Mouse (Mus musculus) heart, postnatal 14 days (tissue): Measurements from ENCODE around the gene 9130230L23Rik. TPM values are rescaled to one million over a fixed set of nuclear protein-coding genes. Genes with fewer than 3 reads are reported as not detected.
"Not testable (repeated sequence)": the region's sequence is repeated elsewhere in the genome, so short reads cannot be mapped to it uniquely, and the experiment has no call there.

Source experiments
- DNase-seq, 2 experiments: peaks; one replicate each; pipeline ENCODE4 v3.0.0; 2021 to 2022
- intact Hi-C: fragments of 180-260 bp; cut with DNase I; formaldehyde crosslinking; loops from one replicate; pipeline ENCODE4 v1.15.1; 2025
- total RNA-seq, 2 experiments: library from RNA; stranded (reverse); gene quantifications; 2 replicates each; pipeline ENCODE4 v1.2.3; 2021

9130230L23Rik gene
- total RNA-seq, 2 experiments from 2014 or later: not detected

GRCm38 (mm10) chr5:66008245-66008967 lies 4.3 kb upstream of the 9130230L23Rik start:
- DNase-seq: no peak
- intact Hi-C loops: no loop called here

GRCm38 (mm10) chr5:66005041-66005678 lies 1.1 kb upstream of the 9130230L23Rik start:
- intact Hi-C loops: no loop called here
- DNase-seq: no peak

- intact Hi-C loops: no loop called here
- no peak for DNase-seq
Measured at GRCm38 (mm10) chr5:66001232-66001631, 2.9 kb downstream of the 9130230L23Rik start.

- no peak for DNase-seq
- intact Hi-C loops: no loop called here
Measured at GRCm38 (mm10) chr5:66000567-66001125, 3.4 kb downstream of the 9130230L23Rik start.

DNA sequence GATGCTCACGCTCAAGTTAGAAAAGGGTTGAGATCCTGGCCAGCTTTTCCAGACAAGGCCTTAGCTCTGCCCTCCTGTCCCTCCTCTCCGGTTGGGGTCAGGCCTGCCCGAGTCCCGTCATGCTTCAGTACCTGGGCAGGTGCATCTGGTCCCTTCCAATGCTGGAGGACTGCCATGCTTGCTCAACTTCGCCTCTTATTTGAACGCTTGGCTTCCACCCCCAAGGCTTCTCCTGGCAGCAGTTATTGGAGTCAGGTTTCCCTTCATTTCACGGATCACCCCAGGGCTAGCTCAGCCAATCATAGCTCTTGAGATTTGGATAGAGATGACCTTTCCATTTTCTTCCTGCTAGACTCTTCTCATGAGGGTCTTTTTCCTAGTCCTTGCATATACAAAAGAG lies 4.0 kb downstream of the 9130230L23Rik start:
- DNase-seq: no peak

DNA sequence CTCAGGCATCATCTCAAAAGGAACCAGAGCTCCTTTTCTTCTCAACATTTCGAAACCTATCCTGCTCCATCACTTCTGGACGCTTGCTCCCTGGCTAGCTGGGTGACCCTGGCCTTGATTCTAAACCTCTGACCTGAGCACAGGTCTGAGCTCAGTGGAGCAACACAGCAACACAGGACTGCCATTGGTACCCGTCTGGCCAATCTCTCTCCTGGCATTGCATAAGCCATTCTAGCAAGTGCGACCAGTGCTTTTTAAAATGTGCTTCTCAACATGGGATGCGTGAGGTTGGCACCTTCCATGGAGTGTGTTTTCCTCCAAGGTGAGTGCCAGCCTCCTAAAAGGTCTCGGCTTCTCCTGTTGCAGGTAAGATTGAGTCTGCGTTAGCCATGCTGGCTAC lies 5.0 kb downstream of the 9130230L23Rik start:
- DNase-seq: no peak
- intact Hi-C loops: no loop called here

More for the DNA sequence above, 4.0 kb downstream of the 9130230L23Rik start:
- intact Hi-C loops: no loop called here

DNA sequence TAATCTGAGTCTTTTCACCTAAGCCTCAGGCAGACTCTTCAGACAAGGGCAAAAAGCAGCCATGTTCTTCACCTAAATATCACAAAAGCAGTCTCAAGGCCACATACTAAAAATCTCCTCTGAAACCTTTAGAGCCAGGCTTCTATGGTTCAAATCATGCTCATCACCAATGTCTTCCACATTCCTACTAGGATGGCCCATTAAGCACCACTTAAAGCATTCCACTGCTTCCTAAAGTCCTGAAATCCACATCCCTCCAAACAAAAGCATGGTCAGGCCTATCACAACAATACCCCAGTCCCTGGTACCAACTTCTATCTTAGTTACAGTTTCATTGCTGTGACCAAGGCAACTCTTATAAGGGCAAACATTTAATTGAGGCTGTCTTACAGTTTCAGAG lies 6.3 kb downstream of the 9130230L23Rik start:
- no peak for DNase-seq
- intact Hi-C loops: no loop called here

- intact Hi-C loops: no loop called here
- DNase-seq: no peak
Measured at GRCm38 (mm10) chr5:65994643-65995042, 9.4 kb downstream of the 9130230L23Rik start.

GRCm38 (mm10) chr5:65991191-65991590 lies 12.9 kb downstream of the 9130230L23Rik start:
- DNase-seq: no peak
- intact Hi-C loops: no loop called here

- intact Hi-C loops, DNase-seq: not testable (repeated sequence)
Measured at GRCm38 (mm10) chr5:65987004-65987403, 17.1 kb downstream of the 9130230L23Rik start.

GRCm38 (mm10) chr5:65986426-65986825 lies 17.7 kb downstream of the 9130230L23Rik start:
- no peak for DNase-seq
- intact Hi-C loops: no loop called here

GRCm38 (mm10) chr5:65975731-65976130 lies 28.4 kb downstream of the 9130230L23Rik start:
- intact Hi-C loops: no loop called here
- no peak for DNase-seq

GRCm38 (mm10) chr5:65973189-65973588 lies 30.9 kb downstream of the 9130230L23Rik start:
- intact Hi-C loops: no loop called here
- no peak for DNase-seq

DNA sequence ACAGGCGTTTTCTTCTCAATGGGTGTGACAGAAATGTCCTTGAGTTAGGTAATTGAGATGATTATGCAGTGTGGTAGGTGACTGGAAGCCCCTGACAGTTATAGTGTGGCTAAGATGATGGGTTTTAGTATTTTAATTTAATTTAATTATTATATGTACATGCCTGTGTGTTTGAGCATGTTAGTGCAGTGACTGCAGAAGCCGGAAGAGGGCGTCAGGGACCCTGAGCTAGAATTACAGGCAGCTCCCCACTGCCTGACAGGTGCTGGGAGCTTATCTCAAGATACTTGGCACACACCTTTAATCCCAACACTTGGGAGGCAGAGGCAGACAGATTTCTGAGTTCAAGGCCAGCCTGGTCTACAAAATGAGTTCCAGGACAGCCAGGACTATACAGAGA lies 36.1 kb downstream of the 9130230L23Rik start:
- DNase-seq: no peak
- intact Hi-C loops: no loop called here

DNA sequence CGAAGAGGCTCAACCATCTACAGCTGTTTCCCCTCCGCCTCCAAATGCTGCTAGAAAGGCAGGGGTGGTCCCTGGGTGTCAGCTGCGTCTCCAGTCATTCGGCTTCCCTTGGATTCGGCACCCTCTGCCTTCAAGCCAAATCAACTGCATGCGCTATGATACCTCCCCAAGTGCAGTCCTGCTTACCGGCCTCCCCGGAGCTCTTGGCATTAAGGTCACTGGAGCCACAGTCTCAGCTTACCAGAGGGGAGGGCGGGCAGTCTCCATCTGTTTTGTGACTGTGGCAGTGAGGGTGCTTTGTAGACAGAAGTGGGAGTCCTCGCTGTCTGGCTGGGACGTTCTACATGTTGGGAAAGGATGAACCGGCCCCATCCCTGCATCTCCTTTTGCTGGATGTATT lies 37.0 kb downstream of the 9130230L23Rik start:
- intact Hi-C loops: no loop called here

GRCm38 (mm10) chr5:65965771-65966279 lies 38.3 kb downstream of the 9130230L23Rik start:
- no peak for DNase-seq
- intact Hi-C loops: no loop called here

More for the DNA sequence above, 37.0 kb downstream of the 9130230L23Rik start:
- DNase-seq: no peak

DNA sequence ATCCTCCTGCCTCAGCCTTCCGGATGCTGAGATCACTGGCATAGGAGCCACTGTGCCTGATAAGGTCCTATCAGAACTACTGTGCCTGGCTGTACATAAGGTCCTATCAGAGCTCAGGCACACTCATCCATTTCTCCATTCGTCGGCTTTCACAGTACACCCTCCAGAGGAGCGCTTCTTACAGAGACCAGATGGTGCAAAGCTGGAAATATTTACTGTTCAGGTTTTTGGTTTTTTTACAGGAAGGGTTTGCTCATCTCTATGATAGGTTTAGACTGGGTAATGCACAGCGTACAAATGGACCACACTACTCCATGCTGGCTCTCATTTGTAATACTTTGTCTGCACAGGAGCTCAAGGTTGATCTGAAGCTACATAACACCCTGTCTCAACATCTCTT lies 40.8 kb downstream of the 9130230L23Rik start:
- intact Hi-C loops: no loop called here
- DNase-seq: no peak

- no peak for DNase-seq
- intact Hi-C loops: no loop called here
Measured at GRCm38 (mm10) chr5:65960597-65960950, 43.5 kb downstream of the 9130230L23Rik start.

DNA sequence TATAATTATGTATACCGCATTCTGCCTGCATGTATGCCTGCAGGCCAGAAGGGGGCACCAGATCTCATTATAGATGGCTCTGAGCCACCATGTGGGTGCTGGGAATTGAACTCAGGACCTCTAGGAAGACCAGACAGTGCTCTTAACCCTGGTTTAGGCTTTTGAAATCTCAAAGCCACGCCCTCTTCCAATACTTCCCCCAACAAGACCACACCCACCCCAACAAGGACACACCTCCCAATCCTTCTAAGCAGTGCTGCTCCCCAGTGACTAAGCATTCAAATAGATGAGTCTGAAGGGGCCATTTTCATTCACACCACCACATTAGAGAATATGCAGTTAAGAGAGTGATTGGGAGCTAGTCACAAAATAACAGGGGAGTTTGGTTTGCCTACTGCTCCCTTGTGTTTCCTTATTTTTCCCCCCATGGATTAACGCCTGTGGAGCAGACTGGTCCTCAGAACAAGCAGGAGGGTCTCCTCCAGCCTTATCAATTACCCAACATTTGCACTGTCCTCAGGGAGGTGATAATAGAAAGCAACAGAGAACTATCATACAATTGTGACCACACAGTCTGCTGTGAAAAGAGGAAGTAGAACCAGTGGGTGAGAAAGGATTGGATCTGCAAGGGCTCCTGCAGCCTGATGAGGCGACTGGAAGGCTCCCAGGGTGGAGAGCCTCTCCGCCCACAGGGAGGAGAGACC lies 44.0 kb downstream of the 9130230L23Rik start:
- no peak for DNase-seq
- intact Hi-C loops: no loop called here

DNA sequence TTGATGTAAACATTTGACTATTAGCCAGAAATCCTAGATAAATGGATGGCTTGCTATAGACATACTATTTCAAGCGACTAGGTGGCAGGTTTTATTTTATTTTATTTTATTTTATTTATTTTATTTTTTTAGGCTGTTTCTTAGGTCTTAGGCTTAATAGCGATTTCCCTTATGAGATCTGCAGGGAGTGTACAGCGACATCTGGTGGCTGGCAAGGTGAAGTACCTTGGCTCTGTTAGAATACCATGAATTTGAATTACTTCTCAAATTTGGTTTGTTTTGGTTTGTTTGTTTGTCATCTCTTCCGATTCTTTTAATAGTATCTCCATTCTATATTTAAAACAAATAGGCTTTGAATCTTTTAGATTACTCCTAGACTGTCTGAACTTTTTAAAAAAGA lies 45.5 kb downstream of the 9130230L23Rik start:
- DNase-seq: peak; percentile 49 to 70
- intact Hi-C loops: no loop called here
